Mouse (Mus musculus) bone marrow macrophage, adult 2 months (primary cell): ENCODE data around the gene Bicral.

Experiments
- CTCF ChIP-seq: IDR thresholded peaks from 2 replicates; pipeline ENCODE4 v1.5.1; 2012; ENCODE audit warnings: low read depth, mild to moderate bottlenecking, low read length, moderate library complexity
- POLR2A ChIP-seq: IDR thresholded peaks from 2 replicates; pipeline ENCODE4 v1.6.1; 2012; ENCODE audit warnings: mild to moderate bottlenecking, low read depth, low read length, borderline replicate concordance

DNA sequence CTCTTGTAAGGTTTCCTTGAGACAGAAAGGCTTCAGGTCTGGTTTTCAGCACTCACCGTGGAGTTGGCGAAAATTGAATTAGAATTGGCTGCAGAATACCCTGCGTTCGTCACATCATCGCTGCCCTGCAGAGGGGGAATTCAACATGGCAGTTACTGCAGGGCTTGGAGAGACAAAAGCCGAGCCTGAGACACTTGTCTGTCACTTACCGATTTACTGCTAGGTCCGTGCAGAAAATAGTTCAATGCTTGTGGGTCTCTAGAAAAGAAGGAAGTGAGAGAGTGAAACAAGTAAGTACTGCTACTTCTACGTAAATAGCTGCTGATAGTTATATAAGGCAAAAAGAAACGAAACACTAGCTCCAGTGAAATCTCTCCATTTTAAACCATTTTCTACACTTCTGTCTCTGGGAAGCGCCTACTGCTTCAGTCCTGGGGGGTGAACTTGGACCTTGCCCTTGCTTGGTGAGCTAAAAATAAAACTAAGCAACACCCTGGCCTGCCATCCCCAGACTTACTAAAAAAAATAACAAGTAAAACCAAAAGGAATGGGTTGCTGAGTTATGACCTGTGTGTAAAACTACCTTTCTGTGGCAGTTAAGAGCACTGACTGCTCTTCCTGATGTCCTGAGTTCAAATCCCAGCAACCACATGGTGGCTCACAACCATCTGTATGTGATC lies 28.3 kb downstream of the Bicral start:
- no peak for TF ChIP-seq CTCF
- TF ChIP-seq POLR2A: no peak
